Mouse (Mus musculus) spleen, adult 18-20 months (tissue): ENCODE results near the gene Lama5.
"Not testable (repeated sequence)": the region's sequence is repeated elsewhere in the genome, so short reads cannot be mapped to it uniquely, and the experiment has no call there.

Experiments
- DNase-seq, 2 experiments: peaks; one replicate each; pipeline ENCODE4 v3.0.0; 2022; ENCODE audit warnings: mixed read lengths in 2 of 2

Lama5 gene

GRCm38 (mm10) chr2:180225762-180226378 is at the start of gene Lama5:
TSS of gene Lama5 (minus strand) at chr2:180225859.
- DNase-seq, result no peak

DNA sequence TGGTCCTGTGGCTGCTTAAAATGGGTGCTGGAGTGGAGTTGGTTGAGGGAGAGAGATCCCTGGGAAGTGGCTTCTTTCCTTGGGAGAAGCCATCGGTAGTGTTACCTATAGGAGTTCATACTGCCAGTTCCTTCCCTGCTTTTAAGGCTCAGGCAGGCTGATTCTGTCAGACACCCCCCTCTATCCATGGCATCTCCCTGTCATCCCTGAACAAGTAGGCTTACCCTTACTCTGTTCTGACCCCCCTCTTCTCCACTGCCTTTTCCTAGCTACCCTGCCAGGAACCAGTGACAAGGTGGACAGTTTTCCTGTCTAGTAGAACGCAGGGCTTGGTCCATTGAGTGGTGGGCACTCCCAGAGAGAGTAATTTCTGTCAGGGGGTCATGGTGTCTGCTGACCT is 48.9 kb upstream of the Lama5 start:
- DNase-seq, result no peak

- peak; percentile 83 to 88 for DNase-seq
These were observed 48.0 kb upstream of the Lama5 start, which contains the start of gene Cables2 for GRCm38 (mm10) chr2:180273394-180274244. TSS of gene Cables2 (minus strand) at chr2:180273496.

GRCm38 (mm10) chr2:180272884-180273321 is 47.2 kb upstream of the Lama5 start:
- DNase-seq, result no peak

DNA sequence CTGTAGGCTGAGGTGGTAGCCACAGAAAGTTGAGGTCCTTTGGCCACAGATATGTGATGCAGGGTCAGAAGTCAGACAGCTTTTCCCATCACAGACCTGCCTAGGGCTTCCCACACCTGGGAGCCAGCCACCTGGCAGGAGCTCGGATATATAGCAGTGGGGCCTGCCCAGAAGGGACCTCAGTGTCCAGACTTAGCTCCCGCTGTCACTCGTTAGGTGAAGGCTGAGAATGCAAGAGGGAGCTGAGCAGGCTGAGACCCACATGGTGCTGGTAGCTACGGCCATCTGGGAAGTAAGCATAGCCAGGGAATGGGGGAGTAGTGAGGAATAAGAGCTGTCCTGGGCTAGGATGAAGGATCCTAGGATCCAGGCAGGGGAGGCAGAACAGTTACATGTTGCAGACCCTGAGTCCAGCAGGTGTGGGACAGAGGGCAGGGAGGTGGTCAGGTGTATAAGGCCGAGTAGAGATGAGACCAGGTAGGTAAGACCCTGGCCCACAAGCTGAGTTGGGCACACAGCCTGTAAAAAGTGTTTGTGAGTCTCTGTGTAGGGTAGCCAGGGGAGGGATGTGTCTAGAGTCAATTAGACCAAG is 46.2 kb upstream of the Lama5 start:
- DNase-seq, result no peak

- DNase-seq, result peak; percentile 35
These were observed 45.0 kb upstream of the Lama5 start for GRCm38 (mm10) chr2:180270537-180271255.

GRCm38 (mm10) chr2:180269329-180269728 is 43.7 kb upstream of the Lama5 start:
- no peak for DNase-seq

DNA sequence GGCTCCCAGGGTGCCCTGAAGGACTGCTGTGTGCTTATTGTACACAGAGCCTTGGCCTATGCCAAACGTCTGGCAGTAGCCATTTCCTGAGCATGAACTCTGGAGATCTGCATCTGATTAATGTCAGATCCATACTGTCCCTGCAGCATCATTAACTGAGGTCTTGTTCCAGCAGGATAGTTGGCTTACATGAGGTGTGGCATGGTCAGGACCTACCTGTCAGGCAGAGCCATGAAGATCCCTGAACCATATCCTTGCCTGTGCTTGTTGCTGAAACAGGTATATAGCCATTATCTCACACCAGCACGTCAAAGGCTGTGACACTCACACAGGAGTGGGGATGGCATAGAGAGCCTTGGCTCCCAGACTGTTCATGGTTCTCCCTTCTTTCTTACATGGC is 42.3 kb upstream of the Lama5 start:
- DNase-seq, result no peak

DNA sequence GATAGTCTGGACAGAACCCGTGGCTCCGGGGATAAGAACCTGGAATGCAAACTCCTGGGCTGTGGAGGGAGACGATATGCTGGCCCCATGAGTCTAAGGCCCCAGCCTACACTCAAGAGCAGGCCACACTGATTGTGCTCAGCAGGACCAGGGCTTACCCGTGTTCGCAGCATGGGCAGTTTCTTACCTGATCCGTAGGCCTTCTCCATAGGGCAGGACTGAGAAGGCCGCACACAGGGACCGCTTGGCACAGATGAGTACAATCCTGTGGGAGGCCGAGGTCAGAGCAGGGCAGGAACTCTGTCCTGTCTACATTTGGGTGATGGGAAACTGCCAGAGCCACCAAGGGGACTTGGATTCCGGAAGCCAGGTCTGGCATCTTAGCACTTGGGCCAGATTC is 37.2 kb upstream of the Lama5 start:
- DNase-seq, result no peak

DNA sequence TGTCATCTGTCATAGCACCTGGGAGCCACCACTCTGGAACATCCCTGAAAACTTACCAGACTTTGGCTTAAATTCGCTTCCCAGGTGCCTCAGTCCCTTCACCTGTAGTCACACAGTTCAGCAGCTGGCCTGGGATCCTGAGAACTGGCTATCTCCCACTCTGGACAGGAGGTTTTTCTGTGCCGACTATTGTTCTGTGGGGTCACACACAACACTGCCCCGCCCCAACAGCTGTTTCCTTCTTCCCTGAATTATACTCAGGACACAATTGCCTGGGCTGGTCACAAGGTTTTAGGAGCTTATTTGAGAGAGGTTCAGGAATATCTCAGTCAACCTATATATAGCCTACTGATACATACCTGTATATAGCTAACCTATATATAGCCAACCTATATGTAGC is 36.8 kb upstream of the Lama5 start:
- DNase-seq, result no peak

DNA sequence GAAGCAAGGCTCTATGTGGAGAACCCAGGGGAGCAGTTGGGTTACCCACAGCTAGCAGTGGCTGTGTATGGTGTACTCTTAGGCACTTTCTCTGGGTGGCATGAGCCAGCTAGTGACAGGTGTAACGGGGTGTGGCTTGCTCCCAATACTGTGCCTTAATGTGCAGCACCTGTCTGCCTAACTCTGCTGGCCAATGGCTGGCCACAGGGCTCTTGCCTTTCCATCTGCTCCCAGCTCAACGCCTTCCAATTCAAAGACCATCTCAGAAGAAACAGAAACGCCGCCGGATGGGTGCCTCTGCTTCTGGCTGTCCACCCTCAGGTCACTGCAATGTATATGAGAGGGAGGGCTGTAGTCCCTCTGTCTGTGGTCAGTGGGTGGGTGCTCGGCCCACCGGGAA is 36.2 kb upstream of the Lama5 start:
- DNase-seq, result no peak

GRCm38 (mm10) chr2:180260610-180261480 is 35.2 kb upstream of the Lama5 start:
- DNase-seq, result no peak

DNA sequence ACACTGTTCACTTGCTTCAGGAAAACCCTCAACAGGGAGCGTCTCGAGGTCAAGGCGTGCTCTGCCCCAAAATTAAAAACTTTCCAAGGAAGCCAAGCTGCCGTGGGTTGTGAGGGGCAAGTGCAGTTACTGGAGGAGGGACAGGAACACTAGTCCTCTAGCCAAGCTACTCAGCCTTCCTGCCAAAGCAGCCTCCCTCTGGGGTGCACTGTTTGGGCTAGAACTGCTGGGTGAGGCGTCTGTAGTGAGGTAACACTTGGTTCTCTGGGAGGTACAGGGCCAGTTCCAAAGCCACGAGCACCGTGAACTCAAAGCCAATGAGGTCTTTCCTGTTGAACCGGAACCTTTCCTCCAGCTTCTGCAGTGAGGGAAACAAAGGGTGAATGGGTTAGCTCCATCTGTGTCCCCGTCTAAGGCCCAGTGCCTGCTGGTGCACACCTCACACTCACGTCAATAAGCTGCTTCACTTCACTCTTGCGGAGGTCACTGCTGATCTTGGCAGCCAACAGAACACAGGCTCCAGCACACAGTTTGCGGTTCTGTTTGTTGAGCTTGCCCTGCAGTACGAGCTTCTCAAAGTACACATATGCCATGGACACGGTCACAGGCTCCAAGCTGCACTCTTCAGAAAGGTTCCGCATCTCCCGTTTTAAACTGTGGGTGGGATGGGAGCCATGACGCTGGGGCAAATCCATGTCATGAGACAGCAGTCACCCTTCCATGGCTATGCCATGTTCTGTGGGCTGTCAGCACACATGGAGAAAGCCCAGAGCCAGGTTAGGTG is 34.4 kb upstream of the Lama5 start:
- not testable (repeated sequence) for DNase-seq

DNA sequence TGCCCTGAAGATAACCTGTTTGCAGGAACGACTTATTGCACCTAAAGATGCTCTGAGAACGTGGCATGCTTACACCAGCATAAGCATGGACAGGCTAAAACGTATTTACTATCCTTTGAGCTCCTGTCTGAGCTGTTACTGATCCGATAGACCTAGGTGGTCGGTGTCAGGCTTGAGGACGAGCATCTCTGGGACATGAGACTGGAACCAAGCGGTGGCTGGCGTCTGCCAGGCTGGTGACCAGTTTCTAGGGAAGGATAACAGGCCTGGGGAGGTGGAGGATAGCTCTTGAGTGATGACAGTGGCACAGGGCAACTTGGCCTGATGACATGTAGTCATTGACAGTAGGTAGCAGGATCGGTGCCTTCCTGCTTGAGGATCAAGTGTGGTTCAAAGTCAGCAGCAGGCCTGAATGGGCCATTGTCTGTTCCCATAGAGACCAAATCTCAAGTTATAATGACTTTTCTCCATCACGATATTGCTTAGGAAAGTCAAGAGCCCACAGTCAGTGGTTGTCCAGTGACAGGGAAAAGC is 33.4 kb upstream of the Lama5 start:
- DNase-seq, result not testable (repeated sequence)

GRCm38 (mm10) chr2:180257963-180258865 is 32.6 kb upstream of the Lama5 start:
- no peak for DNase-seq

DNA sequence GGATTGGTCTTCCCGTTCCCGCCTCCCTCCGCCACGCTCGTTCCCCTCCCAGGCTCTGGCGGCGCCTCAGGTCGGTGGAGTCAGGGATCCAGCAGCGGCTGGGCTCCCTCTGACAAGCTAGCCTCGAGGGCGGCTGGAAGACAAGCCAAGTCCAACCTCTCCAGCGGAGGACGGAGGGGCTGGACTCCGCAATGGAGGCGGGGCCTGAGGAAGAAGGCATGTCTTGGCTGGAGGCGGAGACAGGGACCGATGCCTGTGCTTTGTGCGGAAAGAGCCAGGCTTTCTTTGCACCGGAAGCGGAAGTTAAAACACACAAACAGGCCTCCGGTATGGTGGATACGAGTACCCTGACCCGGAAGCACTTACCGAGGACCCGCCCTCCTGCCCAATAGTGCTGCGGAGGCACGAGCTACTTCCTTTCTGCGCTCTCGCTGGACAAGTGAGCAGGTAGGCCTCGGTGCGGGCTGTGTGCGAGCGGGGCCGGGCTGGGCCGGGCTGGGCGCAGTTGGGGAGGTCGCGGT is 31.4 kb upstream of the Lama5 start, which contains the start of gene Rps21:
Rps21 (plus strand) TSS at position 377 of the 521 bp plus-strand sequence.
- DNase-seq, result peak; percentile 92 to 94

DNA sequence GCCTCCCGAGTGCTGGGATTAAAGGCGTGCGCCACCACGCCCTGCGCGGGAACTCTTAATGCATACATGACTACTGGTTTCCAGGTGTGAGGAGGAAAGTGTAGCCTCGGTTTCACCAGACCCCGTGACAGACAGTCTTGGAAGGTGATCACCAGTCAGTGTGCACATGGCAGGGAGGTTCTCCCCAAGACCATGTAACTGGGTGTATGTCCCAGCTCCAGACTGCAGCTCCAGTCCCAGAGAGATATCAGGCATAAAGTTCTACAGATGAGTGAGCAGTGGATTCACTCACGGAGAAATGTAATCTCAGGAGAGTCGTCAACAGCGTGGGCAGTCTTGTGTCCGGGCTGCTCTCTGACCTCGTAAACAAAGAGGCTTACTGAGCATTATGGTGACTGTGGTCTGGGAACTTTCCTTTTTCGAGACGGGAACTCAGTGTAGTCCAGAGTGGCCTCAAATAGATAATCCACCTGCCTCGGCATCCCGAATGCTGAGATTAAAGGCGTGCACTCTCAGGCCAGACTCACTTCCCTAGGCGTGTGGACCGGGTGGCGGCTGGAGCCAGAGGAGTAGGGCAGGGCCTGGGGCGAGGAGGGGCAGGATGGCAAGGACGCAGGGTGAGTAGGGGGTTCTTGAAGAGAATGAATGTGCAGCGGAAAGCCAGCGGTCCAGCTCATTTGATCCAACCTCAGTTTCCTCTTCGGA is 30.8 kb upstream of the Lama5 start:
- no peak for DNase-seq

- no peak for DNase-seq
These were observed 30.0 kb upstream of the Lama5 start for GRCm38 (mm10) chr2:180255701-180256100.
